Mouse (Mus musculus): ENCODE measurements around the gene Baiap2.

Baiap2 gene

GRCm38 (mm10) chr11:119967401-119967800, 24.8 kb downstream of the Baiap2 start:
- in situ Hi-C loops (cut with MboI; ENCODE audit: unreplicated experiment in 2 of 2), result no loop called here

- in situ Hi-C loops (cut with MboI; ENCODE audit: unreplicated experiment in 2 of 2), result no loop called here
These were observed 25.3 kb downstream of the Baiap2 start for GRCm38 (mm10) chr11:119967892-119968291.

GRCm38 (mm10) chr11:119970021-119970851, 27.7 kb downstream of the Baiap2 start:
- in situ Hi-C loops (cut with MboI; ENCODE audit: unreplicated experiment in 2 of 2), result no loop called here

- in situ Hi-C loops (cut with MboI; ENCODE audit: unreplicated experiment in 2 of 2), result no loop called here
These were observed 31.2 kb downstream of the Baiap2 start for GRCm38 (mm10) chr11:119973789-119974188.

- in situ Hi-C loops (cut with MboI; ENCODE audit: unreplicated experiment in 2 of 2), result no loop called here
These were observed 33.4 kb downstream of the Baiap2 start for GRCm38 (mm10) chr11:119975739-119976501.

DNA sequence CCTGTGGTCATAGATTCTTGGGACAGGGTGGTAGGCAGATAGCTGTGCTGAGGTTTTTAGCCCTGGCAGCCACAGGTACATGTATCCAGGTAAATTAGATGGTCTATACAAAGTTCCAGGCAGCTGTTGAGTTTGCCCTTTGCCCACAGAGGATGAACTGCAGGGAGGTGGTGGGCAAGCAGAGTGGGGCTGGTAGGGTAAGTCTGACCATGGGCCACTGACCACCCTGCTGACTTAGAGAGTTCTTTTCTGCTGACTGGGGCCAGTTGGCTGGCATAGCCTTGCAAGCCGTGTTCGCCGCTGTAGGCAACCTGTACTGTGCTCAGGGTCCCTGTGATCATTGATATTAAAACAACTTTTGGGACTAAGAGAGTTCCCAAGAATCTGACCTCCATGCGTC, 36.1 kb downstream of the Baiap2 start:
- in situ Hi-C loops (cut with MboI; ENCODE audit: unreplicated experiment in 2 of 2), result no loop called here

- in situ Hi-C loops (cut with MboI; ENCODE audit: unreplicated experiment in 2 of 2), result loop anchor here in 1 of 2 experiments (5.0 kb wide), 1 partner anchor 32 kb away; no protein-coding TSS in a partner anchor
These were observed 37.2 kb downstream of the Baiap2 start for GRCm38 (mm10) chr11:119979596-119980385.

- in situ Hi-C loops (cut with MboI; ENCODE audit: unreplicated experiment in 2 of 2), result loop anchor here in 1 of 2 experiments (5.0 kb wide), 1 partner anchor 34 kb away; no protein-coding TSS in a partner anchor
These were observed 39.2 kb downstream of the Baiap2 start for GRCm38 (mm10) chr11:119981769-119982168.

DNA sequence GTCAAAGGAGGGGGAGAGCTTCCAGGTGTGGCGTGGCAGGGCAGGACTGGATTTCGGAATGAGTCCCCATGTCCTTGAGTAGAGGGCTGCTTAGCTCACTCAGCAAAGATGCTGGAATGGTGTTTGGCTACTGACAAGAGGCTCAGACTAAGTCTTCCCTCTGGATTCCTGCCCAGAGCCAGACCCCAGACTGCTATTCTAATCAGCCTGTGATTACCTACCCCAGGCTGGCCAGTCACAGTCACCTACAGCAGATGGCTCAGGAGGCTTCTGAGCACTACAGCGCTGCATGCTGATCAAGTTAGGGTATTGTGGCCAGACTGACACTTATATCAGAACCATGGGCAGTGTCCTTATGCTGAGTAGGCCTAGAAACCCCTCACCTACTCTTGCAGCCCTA, 39.7 kb downstream of the Baiap2 start:
- in situ Hi-C loops (cut with MboI; ENCODE audit: unreplicated experiment in 2 of 2), result loop anchor here in 1 of 2 experiments (5.0 kb wide), 1 partner anchor 35 kb away; no protein-coding TSS in a partner anchor

- in situ Hi-C loops (cut with MboI; ENCODE audit: unreplicated experiment in 2 of 2), result loop anchor here in 1 of 2 experiments (5.0 kb wide), 1 partner anchor 36 kb away; no protein-coding TSS in a partner anchor
These were observed 40.6 kb downstream of the Baiap2 start for GRCm38 (mm10) chr11:119983151-119983550.

- in situ Hi-C loops (cut with MboI; ENCODE audit: unreplicated experiment in 2 of 2), result loop anchor here in 1 of 2 experiments (5.0 kb wide), 1 partner anchor 60 kb away; no protein-coding TSS in a partner anchor
These were observed 44.3 kb downstream of the Baiap2 start for GRCm38 (mm10) chr11:119986751-119987425.

- in situ Hi-C loops (cut with MboI; ENCODE audit: unreplicated experiment in 2 of 2), result loop anchor here in 1 of 2 experiments (5.0 kb wide), 1 partner anchor 61 kb away; no protein-coding TSS in a partner anchor
These were observed 45.3 kb downstream of the Baiap2 start for GRCm38 (mm10) chr11:119987876-119988275.

DNA sequence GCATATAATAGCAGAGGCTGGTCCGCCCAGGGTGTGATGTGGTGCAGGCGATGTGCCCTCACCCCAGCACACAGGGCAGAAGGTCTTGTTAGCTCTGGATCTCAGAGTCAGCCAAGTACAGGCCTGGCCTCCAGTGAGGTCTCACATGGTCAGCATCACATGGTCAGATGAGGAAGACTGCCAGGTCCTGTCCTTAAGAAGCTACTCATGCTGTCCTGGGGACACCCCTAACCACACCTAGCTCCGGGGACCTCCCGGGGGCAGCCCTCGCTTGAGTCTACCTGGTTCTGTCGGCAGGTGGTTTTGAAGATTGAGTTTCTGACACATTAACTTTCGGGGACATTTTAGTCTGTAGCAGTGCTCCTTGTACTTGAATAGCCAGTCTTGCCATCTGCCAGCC, 45.8 kb downstream of the Baiap2 start:
- in situ Hi-C loops (cut with MboI; ENCODE audit: unreplicated experiment in 2 of 2), result loop anchor here in 1 of 2 experiments (5.0 kb wide), 1 partner anchor 61 kb away; no protein-coding TSS in a partner anchor

DNA sequence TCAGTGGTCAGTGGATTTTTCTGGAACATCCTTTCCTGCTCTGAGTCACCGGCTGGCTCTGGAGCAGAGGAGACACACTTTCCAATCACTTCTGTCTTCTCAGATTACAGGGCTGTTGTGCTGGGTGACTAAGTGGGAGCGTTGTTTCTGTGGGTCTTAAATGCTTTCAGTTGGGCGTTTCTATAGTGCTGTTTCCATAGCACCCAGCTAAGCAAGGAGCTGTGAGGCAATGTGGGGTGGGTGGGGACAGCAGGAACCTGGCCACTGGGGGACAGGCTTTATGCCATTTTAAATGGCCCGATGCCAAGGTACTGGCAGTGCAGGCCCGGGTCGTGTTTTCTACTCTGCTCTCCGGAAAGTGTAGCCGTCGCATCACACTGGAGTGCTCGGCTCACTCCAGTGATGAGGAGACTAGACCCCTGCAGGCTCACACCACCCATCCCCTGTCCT, 46.6 kb downstream of the Baiap2 start:
- in situ Hi-C loops (cut with MboI; ENCODE audit: unreplicated experiment in 2 of 2), result loop anchor here in 1 of 2 experiments (5.0 kb wide), 1 partner anchor 62 kb away; no protein-coding TSS in a partner anchor

- in situ Hi-C loops (cut with MboI; ENCODE audit: unreplicated experiment in 2 of 2), result loop anchor here in 1 of 2 experiments (10.0 kb wide), 1 partner anchor 496 kb away; the partner anchor contains the start of gene Endov
These were observed 48.2 kb downstream of the Baiap2 start for GRCm38 (mm10) chr11:119990658-119991337.

- in situ Hi-C loops (cut with MboI; ENCODE audit: unreplicated experiment in 2 of 2), result loop anchor here in 1 of 2 experiments (10.0 kb wide), 1 partner anchor 497 kb away; the partner anchor contains the start of gene Endov
These were observed 48.7 kb downstream of the Baiap2 start for GRCm38 (mm10) chr11:119991338-119991678.

DNA sequence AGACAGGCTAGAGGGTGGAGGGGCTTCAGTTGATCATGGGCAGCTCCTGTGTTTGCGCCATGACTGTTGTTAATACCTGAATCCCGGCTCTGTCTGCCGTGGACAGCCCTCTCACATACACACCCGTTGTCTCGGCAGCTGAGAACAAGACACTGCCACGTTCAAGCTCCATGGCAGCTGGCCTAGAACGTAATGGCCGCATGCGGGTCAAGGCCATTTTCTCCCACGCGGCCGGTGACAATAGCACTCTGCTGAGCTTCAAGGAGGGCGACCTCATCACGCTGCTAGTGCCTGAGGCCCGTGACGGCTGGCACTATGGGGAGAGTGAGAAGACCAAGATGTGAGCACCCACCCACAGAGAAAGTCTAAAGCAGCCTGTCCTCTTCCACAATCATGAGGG, 54.8 kb downstream of the Baiap2 start:
- in situ Hi-C loops (cut with MboI; ENCODE audit: unreplicated experiment in 2 of 2), result loop anchor here (5.0 to 10.0 kb wide), 2 partner anchors 80 to 503 kb away; partner anchors contain the start of gene Endov (in 1 of the 2)

DNA sequence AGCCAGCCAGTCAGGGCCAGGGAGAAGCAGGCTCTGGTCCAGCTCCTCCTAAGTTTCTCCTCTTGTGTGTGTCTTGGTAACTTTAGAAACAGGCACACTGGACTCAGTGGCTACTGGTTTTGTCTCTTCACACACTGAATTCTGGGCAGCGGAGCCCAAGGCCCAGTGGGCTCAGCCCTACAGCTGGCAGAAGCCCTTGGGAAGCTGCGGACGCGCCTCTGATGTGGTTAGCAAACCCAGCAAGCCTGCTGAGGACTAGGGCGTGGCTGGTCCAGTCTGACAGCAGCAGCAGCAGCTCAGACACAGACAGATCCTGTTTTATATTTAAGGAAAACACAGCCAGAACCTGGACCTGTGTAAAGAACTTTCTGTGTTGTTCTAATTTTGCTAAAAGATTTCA, 59.5 kb downstream of the Baiap2 start:
- in situ Hi-C loops (cut with MboI; ENCODE audit: unreplicated experiment in 2 of 2), result loop anchor here in 1 of 2 experiments (5.0 kb wide), 1 partner anchor 490 kb away; no protein-coding TSS in a partner anchor

All from v-Abl transformed pro-B cells (cell line).